Mouse (Mus musculus) CD4-positive helper T cell, adult 2 months (primary cell): ENCODE data around the gene Kmt5a.
A peak's percentile ranks its signal among the peaks of the same experiment; 100 is the strongest.
"Not testable (repeated sequence)": the region's sequence is repeated elsewhere in the genome, so short reads cannot be mapped to it uniquely, and the experiment has no call there.

Experiments
- DNase-seq: peaks from one replicate; pipeline ENCODE4 v3.0.0-alpha.2; 2012; ENCODE audit warnings: low read depth, missing footprints, low spot score

Gene Kmt5a

DNA sequence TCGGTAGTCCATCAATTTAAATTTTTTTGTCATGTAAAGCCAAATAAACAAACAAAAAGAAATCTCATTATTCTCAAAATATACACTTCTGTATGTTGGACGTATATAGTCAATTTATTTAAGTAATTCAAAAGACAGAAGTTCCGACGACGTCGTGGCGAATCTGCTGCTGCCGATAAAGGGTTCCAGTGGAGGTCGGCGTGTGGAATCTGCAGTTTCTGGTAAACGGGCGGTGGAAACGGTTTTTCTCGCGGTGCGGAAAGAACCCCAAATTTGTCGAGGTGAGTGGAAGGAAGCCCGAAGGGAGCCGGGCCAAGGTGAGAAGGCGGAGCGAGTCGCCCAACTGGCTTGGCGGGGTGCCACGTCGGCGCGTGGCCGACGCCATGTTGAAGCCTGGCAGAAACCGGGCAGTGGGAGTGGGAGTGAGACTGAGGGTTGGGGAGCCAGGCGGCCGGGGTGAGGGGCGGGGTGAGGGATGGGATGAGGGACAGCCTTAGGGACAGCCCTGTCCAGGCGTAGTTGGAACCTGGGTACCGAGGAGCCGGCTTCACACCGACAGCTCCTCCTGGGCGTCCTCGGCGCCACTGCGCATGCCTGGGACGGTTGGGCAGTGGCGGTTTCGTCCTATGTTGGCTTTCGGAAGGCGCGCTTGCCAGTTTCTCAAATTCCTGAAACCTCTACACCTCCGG is 43.4 kb downstream of the Kmt5a start, which contains the start of gene Snrnp35:
TSS of gene Snrnp35 (plus strand) at position 169 of the 689 bp plus-strand sequence.
- peak; percentile 98 for DNase-seq

GRCm38 (mm10) chr5:124483655-124484396 is 44.1 kb downstream of the Kmt5a start:
- no peak for DNase-seq

- no peak for DNase-seq
Measured at GRCm38 (mm10) chr5:124485654-124486053, 45.9 kb downstream of the Kmt5a start.

DNA sequence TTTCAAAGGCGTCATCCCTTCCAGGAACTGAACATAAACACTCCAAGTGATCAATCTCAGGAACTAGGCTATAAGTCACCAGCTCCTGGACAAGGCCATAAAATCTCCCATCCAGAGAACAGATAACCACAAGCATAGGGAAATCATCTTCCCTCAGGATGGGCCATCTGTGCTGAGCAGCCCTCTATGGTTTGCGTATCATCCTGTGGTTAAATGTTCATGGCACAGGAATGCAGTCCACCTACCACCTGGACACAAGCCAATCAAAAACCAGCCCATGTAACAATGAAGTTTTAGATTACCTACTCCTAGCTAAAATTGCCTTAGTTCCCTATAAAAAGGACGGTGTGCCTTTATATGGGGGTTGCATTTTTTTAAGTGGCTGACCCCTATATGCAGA is 49.2 kb downstream of the Kmt5a start:
- DNase-seq = no peak

- no peak for DNase-seq
Measured at GRCm38 (mm10) chr5:124491732-124492131, 52.0 kb downstream of the Kmt5a start.

DNA sequence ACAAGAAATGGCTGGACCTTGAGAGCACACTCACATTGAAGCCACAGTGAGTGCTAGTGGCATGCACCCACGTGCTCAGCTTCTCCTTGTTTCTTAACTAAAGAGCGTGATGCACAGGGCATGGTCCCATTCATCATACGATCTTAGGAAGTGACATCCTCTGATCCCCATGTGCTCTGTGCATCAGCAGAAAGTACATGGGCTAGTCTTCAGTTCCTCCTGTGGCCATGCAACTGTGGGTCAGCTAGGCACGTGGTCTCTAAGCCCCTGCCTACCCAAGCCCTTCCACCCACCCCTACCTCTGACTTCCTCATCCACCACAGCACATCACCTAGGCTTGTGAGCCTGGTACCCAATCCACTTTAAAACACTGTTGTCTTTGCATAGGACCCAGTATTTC is 52.9 kb downstream of the Kmt5a start:
- no peak for DNase-seq

- DNase-seq = no peak
Measured at GRCm38 (mm10) chr5:124493455-124493854, 53.7 kb downstream of the Kmt5a start.

GRCm38 (mm10) chr5:124495547-124495946 is 55.8 kb downstream of the Kmt5a start:
- no peak for DNase-seq

- peak; percentile 83 for DNase-seq
Measured at GRCm38 (mm10) chr5:124496614-124497514, 57.1 kb downstream of the Kmt5a start.

- DNase-seq = no peak
Measured at GRCm38 (mm10) chr5:124498221-124498876, 58.6 kb downstream of the Kmt5a start.

DNA sequence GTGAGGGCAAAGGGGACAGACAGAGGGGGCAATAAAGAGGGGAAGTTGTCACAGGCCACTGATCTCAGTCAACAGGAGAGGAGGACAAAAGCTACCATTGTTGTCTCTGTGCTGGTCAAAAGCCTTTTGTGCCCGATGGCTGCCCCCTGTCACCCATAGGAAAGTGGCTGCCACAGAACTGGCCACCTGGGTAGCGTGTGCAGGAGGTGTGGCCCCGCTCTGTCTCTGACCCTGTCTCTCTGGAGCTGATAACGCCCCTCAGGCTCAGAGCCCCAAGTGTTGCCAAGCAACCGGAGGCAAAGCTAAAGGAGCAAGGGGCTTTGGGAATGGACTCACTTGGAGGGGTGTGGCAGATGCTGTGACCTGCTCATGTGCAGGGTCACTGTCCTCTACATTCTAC is 59.3 kb downstream of the Kmt5a start:
- DNase-seq = no peak

DNA sequence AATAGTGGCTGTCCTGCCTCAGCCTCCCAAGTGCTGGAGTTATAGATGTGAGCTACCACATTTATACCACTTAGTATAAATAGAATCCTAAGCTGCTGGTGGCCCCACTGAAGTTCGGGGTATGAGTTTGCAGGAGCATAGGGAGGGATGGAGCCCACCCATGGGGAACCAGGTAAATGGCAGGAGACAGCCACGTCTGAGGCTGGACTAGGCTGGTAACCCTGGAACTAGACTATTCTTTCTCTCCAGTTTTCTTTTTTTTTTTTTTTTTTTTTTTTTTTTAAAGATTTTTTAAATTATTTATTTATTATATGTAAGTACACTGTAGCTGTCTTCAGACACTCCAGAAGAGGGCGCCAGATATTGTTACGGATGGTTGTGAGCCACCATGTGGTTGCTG is 60.3 kb downstream of the Kmt5a start:
- not testable (repeated sequence) for DNase-seq

DNA sequence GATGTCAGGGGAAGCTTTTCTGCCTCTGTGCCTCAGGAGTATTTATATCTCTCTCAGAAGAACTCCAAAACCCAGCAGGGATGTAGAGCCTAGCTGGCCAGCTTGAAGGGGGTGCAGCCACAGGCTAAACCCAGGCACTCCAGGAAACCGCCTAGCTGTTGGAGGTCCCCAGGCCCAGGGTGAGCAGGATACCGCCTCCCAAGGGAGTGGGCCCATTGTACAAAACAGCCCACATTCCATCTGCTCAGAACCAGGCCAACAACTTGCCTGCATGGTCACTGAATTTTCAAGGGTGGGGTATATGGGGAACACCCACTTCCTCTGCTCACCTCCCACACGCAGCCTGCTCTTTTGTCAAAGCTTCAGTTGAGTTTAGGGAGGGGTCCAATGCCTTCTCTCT is 60.8 kb downstream of the Kmt5a start:
- no peak for DNase-seq

GRCm38 (mm10) chr5:124501541-124501940 is 61.8 kb downstream of the Kmt5a start:
- no peak for DNase-seq

- no peak for DNase-seq
Measured at GRCm38 (mm10) chr5:124503742-124504141, 64.0 kb downstream of the Kmt5a start.

DNA sequence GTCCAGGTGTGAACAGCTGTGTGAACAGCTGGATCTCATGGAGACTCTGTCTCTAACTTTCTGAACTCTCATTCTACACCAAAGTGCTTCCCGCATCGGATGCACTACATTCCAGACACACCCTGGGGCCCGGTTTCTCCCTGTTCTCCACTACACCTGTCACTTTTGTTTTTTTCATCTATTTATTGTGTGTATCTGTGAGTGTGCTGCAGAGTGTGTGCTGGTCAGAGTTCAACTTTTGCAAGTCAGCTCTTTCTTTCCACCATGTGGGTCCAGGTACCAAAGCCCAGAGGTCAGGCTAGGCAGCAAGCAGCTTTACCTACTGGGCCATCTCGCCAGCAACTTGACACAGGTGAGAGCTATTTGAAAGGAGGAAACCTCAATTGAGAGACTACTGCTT is 65.5 kb downstream of the Kmt5a start:
- DNase-seq = no peak

DNA sequence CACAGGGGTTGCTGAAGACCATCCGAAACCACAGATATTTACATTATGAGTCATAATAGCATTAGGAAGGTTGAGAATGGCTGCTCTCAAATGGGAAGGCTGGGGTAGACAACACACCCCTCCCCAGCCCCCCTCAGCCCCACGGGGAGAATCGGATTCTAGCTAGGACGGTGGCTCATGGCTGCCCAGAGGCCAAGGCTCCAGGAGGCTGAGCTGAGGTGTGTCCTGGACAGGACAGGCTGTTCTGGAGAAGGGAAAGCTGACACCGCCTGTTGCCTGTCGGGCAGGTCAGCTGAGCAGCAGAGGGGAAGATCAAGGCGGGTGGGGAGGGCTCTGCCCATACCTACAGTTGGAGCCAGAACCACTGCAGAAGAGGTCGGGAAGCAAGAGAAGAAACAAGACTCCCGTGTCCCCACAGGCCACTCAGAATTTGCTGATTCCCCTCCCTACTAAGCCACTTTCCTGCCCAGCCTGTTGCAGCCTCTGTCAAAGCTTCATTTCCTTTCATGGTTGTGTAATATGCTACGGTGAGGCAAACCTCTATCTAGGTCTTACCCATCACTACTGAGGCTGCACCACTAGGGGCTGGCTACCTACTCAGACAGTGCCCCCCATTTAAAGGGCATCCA is 67.1 kb downstream of the Kmt5a start:
- DNase-seq = no peak

DNA sequence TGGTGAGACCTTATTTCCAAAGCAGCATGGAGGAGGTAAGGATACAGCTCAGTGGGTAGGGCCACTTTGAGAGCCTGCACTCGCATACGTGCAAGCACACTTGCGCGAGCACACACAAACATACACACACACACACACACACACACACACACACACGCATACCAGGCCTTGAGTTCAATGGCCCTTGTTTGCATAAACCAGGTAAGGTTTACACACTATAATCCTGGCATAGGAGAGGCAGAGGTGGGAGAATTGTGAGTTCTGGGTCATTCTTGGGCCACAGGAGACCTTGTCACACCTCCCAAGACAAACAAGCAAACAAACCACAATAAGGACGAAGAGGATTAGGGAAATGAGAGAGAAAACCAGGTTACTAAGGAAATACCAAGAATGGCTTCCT is 69.5 kb downstream of the Kmt5a start:
- no peak for DNase-seq

DNA sequence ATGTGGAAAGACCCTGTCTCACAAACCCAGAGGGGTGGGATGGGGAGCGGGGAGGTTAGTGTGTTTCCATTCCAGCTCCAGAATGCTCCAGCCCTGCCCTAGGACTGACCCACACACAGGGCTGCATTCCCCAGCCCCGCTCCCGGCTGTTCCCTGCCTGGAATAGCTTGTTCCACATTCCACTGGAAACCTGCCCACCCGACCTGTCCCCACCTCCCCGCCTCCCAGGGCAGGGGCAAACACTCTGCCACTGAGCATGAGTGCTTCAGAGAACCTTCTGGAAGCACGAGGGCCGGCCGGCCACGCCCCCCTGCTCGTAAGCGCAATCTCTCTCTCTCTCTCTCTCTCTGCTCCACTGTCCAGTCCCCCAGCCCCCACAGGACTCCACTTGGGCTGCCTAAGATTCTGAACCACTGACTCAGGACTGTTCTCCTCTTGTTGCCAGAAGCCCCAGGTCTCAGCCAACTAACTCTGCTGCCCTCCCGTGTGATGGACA is 70.1 kb downstream of the Kmt5a start:
- DNase-seq = no peak

DNA sequence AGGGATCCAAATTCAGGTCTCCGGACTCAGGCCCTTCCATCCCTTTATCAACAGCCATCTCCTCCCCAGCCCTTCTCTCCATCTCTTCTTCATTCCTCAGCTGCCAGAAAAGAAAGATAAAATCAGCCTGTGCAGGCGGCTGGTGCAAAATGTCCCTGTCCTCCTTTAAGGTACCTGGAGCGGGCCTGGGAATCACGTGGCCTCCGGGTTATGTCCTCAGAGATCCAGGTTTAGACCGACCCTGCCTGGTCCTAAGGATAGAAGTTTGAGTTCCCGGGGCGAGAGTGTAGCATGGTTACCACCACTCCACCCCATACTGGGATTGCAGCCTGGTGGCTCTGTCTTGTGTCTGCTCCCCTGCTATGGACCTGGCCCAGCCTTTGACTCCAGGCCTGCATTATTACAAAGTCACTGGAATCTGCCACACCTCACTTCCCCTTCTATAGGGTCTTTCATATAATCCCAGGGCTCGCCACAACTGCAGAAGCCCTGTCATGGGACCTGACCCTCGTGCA is 70.9 kb downstream of the Kmt5a start:
- no peak for DNase-seq
